Mouse (Mus musculus) yolk sac, embryonic 10.5 days (tissue): ENCODE data around the gene Ppp1r12a.

Source experiments
- DNase-seq: peaks from one replicate; pipeline ENCODE4 v3.0.0-alpha.2; 2017; ENCODE audit warnings: low spot score

Ppp1r12a gene

DNA sequence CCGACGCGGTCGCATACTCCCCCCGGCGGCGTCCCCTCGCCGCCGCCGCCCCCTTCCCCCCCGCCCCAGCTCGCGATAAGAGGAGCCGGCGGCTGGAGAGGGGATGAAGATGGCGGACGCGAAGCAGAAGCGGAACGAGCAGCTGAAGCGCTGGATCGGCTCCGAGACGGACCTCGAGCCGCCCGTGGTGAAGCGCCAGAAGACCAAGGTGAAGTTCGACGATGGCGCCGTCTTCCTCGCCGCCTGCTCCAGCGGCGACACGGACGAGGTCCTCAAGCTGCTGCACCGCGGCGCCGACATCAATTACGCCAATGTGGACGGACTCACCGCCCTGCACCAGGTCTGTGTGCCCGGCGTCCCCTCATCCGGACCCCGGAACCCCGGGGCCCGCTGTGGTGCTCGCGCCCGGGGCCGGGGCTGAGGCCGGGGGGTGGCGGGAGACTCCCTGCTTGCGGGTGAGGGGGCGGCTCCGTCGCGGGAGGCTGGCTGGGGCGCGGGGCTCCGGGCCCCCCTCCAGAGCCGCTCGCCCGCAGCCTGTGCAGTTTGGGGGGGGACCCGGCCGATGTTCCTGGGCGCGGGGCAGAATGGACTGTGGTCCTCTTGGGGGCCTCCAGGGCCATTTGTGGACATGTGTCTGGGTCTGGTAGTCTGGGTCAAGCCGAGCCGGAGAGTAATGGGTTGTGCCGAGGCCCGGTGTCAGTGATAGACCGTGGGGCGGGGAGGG is 466 bp downstream of the Ppp1r12a start:
- no peak for DNase-seq

DNA sequence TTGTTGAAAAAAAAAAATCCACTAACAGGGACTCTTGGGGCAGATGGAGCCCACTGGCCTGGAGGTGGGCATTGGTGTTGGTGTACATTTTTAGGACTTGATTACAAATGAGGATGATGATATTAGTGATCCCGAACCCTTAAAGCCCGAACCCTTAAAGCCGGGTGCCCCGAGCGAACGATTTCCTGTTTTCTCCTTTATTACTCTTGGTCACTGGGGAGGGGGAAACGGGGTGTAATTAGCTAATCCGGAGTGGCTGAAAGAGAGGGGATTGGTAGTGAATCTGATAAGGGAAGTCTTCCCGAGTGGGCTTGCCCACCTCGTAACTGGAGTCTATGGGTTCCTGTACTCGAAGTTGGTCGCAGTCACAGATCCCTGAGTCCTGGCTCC is 1.0 kb downstream of the Ppp1r12a start:
- DNase-seq, result no peak

DNA sequence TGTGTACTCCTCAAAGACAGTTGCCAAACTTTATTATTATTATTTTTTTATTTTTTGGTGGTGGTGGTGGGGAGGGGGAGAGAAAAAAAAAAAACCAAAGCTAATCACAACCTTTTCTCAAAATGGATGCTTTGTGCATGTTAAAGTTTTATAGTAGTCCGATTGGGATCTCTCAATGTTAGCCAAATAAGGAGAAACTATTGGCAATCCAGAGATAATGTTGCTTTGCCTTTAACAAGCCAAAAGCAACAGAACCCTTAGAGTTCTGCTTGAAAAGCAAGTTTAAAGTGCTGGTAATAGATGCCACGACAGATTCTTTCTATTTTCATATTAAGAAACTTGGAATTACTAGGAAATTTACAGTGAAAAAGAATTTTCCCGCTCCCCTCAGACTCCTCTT is 1.5 kb downstream of the Ppp1r12a start:
- no peak for DNase-seq

DNA sequence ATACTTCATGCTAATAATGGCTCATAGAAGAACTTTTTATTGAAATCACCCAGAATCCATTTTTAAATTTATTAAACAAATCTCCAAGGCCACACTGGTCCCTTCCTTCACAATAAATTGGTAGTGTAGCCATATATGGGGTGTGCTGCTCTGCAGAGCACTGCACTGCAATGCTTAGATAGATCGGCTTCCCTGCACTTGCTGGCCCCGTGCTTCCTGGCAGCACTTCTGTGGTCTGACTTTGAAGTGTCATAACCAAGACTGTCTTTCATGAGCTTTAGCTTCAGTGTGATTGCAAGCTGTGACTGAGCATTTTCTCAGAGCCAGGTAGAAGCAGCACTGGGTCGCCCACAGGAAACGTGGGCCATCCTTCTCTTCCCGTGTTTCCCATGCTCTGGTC is 5.8 kb downstream of the Ppp1r12a start:
- no peak for DNase-seq

DNA sequence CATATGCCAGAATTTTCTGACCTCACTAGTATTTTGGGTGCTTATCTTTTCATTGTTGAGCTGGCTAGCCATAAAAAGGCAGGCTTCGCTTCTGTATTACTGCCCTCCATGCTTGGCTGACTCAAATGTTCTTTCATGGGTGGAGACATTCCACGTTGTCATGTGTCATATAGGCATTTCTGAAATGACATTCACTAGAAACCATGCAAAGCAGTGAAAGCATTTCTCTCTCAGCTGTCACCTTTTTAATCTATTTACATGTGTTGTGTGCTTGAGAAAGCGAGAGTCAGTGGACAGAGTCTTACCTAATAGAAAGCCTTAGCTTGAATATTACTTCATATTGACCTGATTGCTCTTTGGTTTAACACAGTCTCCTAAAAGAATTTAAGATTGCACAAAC is 8.8 kb downstream of the Ppp1r12a start:
- no peak for DNase-seq

DNA sequence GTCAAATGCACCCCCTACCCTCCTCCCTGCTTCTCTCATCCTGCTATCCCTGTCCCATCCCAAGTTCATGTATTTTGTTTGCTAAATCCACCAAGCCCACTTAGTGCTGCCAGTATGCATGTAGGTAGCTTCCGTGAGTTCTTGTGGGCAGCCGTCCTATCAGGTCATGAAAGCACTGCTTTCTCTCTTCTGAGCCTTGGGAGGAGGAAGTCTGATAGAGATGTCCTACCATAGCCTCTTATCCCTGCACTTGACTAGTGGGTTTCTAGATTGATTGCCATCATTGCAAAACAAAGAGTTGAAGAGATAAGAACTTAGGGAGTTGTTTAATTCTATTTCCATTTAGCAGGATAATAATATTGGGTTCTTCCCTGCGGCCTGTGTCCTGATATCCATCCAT is 9.6 kb downstream of the Ppp1r12a start:
- DNase-seq, result no peak

DNA sequence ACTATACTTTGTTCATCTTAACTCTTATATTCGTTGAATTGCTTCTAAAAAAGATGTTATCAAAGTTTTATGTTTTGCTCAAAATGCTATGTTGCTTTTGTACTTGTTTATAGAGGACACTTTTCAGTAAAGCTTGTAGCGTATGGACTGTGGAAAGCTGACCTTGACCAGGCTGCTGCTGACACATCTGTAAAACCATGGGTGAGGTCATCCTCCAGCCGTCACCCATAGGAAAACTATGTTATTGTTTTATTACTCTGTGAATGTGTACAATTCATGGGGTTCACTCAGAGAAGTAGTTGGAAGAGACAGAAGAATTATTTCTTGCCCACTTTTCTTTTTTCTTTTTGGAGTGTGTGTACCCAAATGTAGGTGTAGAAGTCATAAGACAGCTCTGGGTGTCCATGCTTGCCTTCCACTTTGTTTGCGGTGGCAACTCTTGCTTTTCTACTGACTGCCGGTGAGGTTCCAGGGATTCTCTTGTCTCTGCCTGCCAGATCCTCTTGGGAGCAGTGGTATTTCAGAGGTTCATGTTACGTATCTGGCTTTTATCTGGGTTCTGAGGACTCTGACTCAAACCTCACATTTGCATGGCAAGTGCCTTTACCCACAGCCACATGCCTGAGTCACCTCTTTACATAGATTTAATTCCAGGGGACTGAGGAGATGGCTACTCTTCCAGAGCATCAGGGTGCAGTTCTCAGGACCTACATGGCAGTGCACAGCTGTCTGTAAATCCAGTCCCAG is 11.0 kb downstream of the Ppp1r12a start:
- no peak for DNase-seq

DNA sequence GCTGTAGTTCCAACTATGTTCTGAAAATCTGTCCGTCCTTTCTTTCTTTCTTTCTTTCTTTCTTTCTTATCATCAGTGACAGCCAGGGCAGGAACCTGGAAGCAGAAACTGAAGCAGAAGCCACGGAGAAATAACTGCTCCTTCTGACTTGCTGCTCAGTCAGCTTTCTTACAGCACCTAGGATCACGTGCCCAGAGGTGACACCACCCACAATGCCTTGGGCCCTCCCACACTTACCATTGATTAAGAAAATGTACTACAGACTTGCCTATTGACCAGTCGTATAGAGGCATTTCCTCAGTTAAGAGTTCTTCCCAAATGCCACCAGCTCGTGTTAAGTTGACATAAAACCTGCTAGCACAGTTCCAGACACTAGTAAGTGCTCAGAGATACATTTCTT is 12.1 kb downstream of the Ppp1r12a start:
- no peak for DNase-seq

DNA sequence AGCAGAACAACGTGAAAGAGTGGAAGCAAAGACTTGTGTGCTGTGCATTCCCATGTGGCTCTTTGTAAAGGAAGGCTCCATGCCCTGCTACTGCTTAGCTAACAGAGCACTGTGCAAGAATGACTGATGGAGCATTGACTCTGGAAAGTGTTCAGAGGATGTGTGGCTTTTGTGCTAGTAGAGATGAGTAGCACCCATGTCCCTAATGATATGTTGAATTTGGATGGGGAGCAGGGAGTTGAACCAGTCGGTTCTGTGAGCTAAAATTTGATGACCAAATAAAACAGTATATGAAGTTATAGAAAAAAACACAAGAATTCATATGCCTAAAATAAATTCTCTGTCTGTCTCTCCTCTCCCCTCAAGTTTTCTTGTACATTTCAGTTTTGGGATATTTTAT is 13.9 kb downstream of the Ppp1r12a start:
- no peak for DNase-seq

DNA sequence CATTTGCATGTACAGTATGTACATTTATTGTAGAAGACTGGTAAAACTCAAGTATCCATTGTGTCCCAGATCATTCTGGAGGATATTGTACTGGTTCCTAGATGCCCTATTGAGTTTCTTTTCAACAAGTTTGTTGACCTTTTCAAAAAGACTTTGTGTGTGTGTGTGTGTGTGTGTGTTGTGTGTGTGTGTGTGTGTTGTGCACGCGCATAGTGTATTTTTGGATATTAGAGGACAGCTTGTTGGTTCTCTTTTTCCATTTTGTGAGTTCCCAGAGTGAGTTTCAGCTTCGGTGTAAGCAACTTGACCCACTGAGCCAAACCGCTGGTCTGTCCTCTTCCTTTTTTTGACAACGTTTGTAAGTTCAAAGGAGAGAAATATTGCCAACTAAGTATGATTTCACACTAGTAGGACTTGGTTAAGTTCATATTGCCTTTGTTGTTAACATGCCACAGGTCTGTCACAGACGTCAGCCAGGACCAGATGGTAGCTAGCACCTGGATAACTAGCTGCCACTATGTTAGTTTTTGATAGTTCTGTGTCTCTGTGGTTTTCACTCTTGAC is 16.4 kb downstream of the Ppp1r12a start:
- no peak for DNase-seq

DNA sequence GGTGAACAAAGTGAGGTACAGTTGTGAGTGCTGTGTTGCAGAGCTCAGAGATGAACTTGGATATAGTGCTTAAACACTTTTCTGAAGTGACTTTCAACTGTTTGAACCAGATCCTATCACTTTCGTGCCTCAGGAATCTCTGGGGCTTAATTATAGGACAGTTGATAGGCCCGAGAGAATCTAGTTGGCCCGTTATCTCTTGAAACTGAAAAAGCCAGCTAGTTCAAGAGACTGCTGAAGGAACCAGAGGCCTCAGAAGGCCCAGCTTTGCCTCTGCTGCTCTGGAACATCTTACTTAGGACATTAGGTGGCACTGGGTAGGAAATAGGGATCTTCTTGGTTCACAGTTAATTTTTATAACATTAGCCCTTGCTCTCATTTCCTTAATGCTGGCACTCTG is 17.4 kb downstream of the Ppp1r12a start:
- no peak for DNase-seq

DNA sequence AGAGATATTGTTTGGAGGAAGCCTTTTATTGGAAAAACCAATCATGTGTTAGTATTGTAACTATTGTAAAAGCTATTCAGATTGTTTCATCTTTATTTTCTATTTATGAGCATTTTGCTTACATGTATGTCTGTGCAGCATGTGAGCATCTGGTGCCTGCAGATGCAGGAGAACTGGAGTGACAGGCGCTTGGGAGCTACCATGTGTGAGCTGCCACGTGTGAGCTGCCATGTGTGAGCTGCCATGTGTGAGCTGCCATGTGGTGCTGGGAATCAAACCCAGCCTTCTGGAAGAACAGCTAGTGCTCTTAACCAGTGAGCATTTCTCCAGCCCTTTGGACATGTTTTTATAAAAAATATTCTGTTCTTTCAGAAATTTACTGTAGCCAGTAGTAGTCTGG is 18.3 kb downstream of the Ppp1r12a start:
- no peak for DNase-seq

DNA sequence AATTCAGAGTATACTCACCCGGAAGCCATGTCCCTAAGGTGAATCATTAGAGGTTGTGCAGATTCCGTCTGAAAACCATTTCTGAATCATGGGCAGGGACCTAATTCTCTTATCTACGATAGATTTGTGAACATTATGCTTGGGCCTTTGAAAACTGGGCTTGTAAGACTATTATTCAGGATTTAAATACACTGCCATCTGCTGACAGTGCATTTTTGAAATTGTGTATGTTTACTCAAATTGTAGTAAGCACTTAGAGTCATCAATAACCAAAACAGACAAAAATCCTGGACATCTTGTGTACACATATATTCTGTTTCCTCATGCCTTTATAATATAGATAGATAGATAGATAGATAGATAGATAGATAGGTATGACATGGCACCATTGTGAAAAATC is 19.9 kb downstream of the Ppp1r12a start:
- DNase-seq, result no peak

DNA sequence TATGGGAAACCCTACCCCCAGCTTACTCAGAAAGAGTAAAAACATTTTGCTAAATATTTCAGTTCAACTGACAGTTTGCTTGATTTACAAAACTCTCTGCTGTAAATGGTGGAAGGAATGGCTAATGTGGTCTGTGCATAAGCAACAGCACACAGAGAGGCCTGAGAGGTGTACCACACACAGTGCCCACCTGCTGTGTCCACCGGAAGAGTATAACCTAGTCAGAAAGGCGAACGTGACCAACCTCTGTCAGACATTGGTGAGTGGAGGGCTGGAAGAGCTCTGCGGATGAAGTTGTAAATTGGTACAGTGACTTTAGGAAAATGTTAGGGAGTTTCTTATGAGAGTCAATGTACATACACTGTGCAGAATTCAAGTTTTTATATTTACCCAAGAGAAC is 20.4 kb downstream of the Ppp1r12a start:
- no peak for DNase-seq

DNA sequence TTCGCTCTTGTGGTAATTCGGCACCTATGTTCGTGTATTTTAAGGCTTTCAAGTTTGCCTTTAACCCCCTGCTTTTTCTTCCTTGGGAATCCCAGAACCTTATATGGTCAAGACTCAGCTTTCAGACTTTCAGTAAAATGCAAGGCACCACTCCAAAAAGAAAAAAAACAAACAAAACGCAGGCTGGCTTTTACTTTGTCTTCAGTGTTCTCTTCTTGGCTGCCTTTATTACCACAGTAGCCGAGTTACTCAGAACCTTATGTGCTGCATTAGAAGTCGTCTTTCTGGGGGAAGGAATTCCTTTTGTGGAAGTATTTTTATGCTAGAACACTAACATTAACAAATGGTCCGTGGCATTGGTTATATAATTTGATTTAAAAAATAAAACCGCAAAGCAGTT is 22.8 kb downstream of the Ppp1r12a start:
- DNase-seq, result no peak

DNA sequence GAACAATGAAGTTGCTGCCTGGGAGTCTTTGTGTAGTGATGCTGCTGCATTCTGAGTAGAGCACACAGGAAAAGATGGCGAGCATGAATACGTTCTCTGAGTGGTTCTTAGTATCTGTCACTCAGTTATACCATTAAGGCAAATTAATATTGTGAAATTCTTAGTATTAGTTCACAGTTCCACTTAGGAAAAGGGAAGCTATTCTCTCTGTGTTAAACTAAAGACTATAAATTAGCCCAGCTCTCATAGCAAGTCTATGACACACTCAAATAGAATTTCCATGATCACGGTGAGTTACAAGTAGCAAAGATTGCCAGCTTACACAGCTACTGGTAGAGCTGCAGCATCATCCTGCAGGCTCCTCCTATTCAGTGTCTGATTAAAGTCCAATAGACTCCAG is 23.3 kb downstream of the Ppp1r12a start:
- DNase-seq, result no peak

DNA sequence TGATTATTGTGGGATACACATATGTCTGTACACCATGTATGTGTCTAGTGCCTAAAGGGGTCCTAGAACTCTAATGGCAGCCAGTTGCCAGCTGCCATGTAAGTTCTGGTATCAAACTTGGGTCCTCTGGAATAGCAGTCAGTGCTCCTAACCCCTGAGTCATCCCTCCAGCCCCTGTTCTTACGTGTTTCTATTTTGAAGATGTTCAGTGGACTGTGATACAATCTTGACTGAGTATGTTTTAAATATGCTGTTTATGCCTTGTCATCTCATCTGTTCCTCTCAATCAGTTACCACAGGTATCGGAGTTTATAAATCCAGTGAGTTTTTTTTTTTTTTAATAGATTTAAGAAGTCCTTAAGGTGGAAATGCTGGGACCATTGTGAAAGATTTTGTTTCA is 27.3 kb downstream of the Ppp1r12a start:
- DNase-seq, result no peak

DNA sequence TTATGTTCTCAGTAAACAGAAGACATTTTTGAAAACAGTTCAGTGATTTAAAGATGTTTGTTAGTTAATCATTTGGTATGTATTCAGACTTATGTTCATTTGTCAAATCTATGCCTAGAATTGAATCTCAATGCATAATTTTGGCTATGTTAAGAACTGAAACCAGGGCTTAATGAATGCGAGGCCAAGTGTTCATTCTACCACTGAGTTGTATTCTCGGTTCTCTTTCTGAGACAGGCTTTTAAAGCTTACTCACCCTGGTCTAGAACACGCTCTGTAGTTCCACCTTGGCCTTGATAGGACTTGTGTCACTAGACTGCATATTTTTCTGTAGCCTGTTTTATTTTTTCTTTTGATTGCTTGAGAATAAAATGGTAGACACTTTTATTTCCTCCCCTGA is 28.0 kb downstream of the Ppp1r12a start:
- DNase-seq, result no peak

DNA sequence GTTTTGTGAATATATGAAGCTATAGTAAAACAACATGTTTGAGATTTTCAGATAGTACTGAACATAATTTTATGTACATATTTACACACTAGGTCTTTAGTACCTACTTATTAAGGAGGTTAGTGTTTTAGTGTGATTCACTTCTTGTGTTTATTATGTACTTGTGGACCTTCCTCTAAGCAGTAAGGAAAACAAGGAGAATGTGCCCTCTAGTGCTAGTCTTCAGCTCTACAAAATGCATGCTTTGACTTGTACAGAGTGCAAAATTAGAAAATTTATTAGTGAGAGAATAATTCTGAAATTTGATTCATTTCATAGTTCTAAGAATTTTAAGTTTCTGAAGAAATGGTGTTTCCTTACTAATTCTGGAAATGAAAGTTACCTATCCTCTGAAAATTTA is 28.6 kb downstream of the Ppp1r12a start:
- DNase-seq, result no peak

DNA sequence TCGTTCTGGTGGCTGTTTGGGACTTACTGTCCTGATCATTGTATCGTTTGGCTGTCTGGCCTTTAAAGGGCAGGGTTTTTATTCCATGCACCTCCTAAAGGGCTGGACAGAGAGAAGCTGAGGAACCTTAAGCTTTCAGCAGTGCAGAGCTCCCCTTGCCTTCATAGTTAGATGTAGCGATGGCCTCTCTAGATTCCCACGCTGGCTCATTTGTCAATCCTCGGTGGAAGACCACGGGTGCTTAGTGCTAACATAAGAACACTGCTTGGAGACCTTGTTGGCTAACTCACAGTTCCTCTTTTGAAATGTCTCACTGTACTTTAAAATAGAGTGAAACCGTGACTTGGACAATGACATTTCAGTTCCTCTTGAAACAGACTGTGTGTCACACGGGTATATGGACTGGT is 29.4 kb downstream of the Ppp1r12a start:
- DNase-seq, result no peak

DNA sequence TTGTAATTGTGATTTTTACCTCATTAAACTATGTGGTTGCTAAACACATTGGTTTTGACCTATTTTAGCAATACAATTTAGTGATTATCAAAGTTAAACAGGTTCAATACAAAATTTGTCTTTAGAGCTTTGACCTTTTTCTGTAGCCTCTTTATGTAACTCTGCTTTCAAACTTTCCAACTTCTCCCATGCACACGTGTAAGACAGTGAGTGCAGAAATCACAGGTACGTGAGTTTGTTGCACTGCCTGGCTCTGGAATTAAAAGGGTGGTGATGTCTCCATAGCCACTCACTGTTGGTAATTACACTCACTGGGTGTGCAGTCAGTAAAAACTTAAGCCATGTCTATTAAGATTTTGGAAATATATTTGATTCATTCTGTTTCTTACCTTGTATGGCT is 30.3 kb downstream of the Ppp1r12a start:
- DNase-seq, result no peak

DNA sequence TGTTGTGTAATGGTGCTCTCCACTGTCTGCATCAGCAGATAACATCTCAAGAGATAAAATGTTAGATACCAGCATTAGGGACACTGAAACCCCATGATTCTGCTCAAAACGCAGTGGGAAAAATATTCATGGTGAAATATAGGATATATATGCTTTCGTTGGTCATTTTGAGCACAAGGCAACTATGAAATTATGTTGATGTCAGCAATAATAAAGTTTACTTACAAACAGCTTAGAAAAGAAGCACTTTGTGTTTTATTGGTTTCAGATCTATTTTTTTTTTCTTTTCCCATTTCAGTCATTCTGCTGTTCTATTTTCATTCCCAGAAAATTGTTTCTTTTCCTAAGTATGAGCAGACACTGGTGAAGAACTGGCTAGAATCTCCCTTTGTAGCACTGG is 34.1 kb downstream of the Ppp1r12a start:
- no peak for DNase-seq

DNA sequence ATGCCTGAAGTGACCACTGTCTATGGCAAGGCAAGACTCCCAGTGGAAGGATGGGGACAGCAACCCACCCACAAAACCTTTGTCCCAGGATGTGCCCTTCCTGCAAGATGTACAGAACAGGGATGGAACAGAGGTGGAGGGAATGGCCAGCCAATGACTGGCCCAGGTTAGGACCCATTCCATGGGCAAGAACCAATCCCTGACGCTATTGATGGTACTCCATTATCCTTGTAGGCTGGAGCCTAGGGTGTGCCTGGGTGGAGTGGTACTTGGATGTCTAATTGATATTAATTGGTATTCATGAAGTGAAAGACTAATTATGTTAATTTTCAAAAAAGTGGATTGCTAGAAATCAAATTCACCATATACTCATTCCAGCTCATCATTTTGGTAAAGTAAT is 35.5 kb downstream of the Ppp1r12a start:
- DNase-seq, result no peak

DNA sequence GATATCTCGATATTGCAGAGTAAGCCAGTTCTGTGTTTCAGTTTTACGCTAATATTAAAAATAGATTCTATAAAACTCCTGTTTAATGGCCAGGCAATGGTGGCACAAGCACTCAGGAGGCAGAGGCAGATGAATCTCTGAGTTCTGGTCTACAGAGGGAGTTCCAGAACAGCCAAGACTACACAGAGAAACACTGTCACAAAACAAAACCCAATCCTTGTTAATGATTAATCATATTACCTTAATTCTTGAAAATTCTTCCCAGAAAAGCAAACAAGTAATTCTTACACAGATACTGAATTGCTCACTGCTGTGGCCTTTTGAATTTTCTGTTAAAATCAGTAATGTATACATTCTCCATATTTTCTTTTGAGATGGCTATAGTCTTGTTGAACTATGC is 37.0 kb downstream of the Ppp1r12a start:
- DNase-seq, result no peak
